Mouse (Mus musculus) limb, embryonic 10.5 days (tissue): ENCODE results near the gene 2410004P03Rik. TPM values are rescaled to one million over a fixed set of nuclear protein-coding genes. Genes with fewer than 3 reads are reported as not detected.

ENCODE experiments used
- DNase-seq: peaks from one replicate; pipeline ENCODE4 v3.0.0-alpha.2; 2017; ENCODE audit warnings: low spot score
- H3K27ac ChIP-seq: fragments of 300-500 bp; sonication (generic); 2 replicates; pipeline ENCODE4 v1.5.1; 2016; ENCODE audit warnings: mild to moderate bottlenecking
- H3K27me3 ChIP-seq: fragments of 300-500 bp; sonication (generic); 2 replicates; pipeline ENCODE4 v1.6.1; 2016; ENCODE audit warnings: low read depth, mild to moderate bottlenecking; ENCODE audit not compliant: poor library complexity, severe bottlenecking
- H3K36me3 ChIP-seq: fragments of 300-500 bp; sonication (generic); 2 replicates; pipeline ENCODE4 v1.6.1; 2016; ENCODE audit warnings: mild to moderate bottlenecking, moderate library complexity
- H3K4me1 ChIP-seq: fragments of 300-500 bp; sonication (generic); 2 replicates; pipeline ENCODE4 v1.6.1; 2016
- H3K4me3 ChIP-seq: fragments of 300-500 bp; sonication (generic); 2 replicates; pipeline ENCODE4 v1.5.1; 2016; ENCODE audit warnings: mild to moderate bottlenecking, moderate library complexity
- H3K9me3 ChIP-seq: fragments of 300-500 bp; sonication (generic); replicated peaks from 2 replicates; pipeline ENCODE4 v1.6.1; 2016; ENCODE audit warnings: mild to moderate bottlenecking
- WGBS: fragments of 180-500 bp; shearing (Covaris S2); methylation state at CpG from one replicate; pipeline ENCODE4 v1.1.7; 2016; 5-methylcytosine and 5-hydroxymethylcytosine counted together
- polyA plus RNA-seq: library from polyadenylated mRNA; unstranded; fragments of >200 nt; fragmentation: Nextera tagmentation; extraction: Ambion mirVana; gene quantifications from 2 replicates; pipeline ENCODE4 v1.2.1, GENCODE M21; 2016

The 2410004P03Rik gene
- polyA plus RNA-seq, result 0.84 and 1.2 TPM in 2 replicates

- H3K27me3 ChIP-seq, result peaks cover 7% of the 10 kb centered on the region; the same call in 1 of the 2 replicates
- H3K4me1 ChIP-seq, result peaks cover 10% of the 10 kb centered on the region
- H3K36me3 ChIP-seq, result no peaks in the 10 kb centered on the region
- peak within 1 kb of the TSS; percentile 54 for H3K4me3 ChIP-seq
- 7% methylated on average over 29 of the region's 29 CpGs for WGBS
- no peaks in the 10 kb centered on the region for H3K9me3 ChIP-seq
- peak within 1 kb of the TSS; percentile 61 for H3K27ac ChIP-seq
- peak; percentile 89 for DNase-seq
Measured at GRCm38 (mm10) chr12:17011100-17011870, at the start of gene 2410004P03Rik. Gene 2410004P03Rik (minus strand): TSS chr12:17011727.

GRCm38 (mm10) chr12:17061183-17061722, 49.7 kb upstream of the 2410004P03Rik start:
- Histone ChIP-seq H3K9me3 (no peaks in the 10 kb centered on the region), H3K27me3 (peaks cover 20% of the 10 kb centered on the region; the same call in 1 of the 2 replicates), H3K36me3 (no peaks in the 10 kb centered on the region), H3K4me1 (peaks cover 28% of the 10 kb centered on the region), H3K27ac (no peak overlapping the region), H3K4me3 (no peak overlapping the region)
- 24% methylated on average over 7 of the region's 7 CpGs for WGBS
- peak; percentile 42 for DNase-seq

GRCm38 (mm10) chr12:17058490-17058889, 47.0 kb upstream of the 2410004P03Rik start:
- Histone ChIP-seq H3K4me1 (peaks cover 28% of the 10 kb centered on the region), H3K9me3 (no peaks in the 10 kb centered on the region), H3K4me3 (no peak overlapping the region), H3K36me3 (no peaks in the 10 kb centered on the region), H3K27me3 (peaks cover 13% of the 10 kb centered on the region; the same call in 1 of the 2 replicates), H3K27ac (no peak overlapping the region)
- 82% methylated on average over 10 of the region's 10 CpGs for WGBS
- no peak for DNase-seq

GRCm38 (mm10) chr12:17057110-17057509, 45.6 kb upstream of the 2410004P03Rik start:
- H3K36me3 ChIP-seq, result no peaks in the 10 kb centered on the region
- H3K4me3 ChIP-seq, result no peak overlapping the region
- peaks cover 1% of the 10 kb centered on the region; the same call in 1 of the 2 replicates for H3K27me3 ChIP-seq
- H3K27ac ChIP-seq, result no peak overlapping the region
- H3K4me1 ChIP-seq, result peaks cover 17% of the 10 kb centered on the region
- WGBS, result 87% methylated on average over 8 of the region's 8 CpGs
- DNase-seq, result no peak
- H3K9me3 ChIP-seq, result no peaks in the 10 kb centered on the region

GRCm38 (mm10) chr12:17055766-17056165, 44.2 kb upstream of the 2410004P03Rik start:
- Histone ChIP-seq H3K27me3 (no peaks in the 10 kb centered on the region), H3K4me1 (peaks cover 3% of the 10 kb centered on the region), H3K27ac (no peak overlapping the region), H3K9me3 (no peaks in the 10 kb centered on the region), H3K36me3 (no peaks in the 10 kb centered on the region), H3K4me3 (no peak overlapping the region)
- 93% methylated on average over 4 of the region's 4 CpGs for WGBS
- no peak for DNase-seq

GRCm38 (mm10) chr12:17054691-17055090, 43.2 kb upstream of the 2410004P03Rik start:
- H3K27me3 ChIP-seq, result no peaks in the 10 kb centered on the region
- no peak for DNase-seq
- no peaks in the 10 kb centered on the region for H3K36me3 ChIP-seq
- H3K9me3 ChIP-seq, result no peaks in the 10 kb centered on the region
- H3K27ac ChIP-seq, result no peak overlapping the region
- no peak overlapping the region for H3K4me3 ChIP-seq
- WGBS, result 50% methylated on average over 4 of the region's 4 CpGs
- no peaks in the 10 kb centered on the region for H3K4me1 ChIP-seq

GRCm38 (mm10) chr12:17052673-17053072, 41.1 kb upstream of the 2410004P03Rik start:
- Histone ChIP-seq H3K27ac (no peak overlapping the region), H3K36me3 (no peaks in the 10 kb centered on the region), H3K27me3 (no peaks in the 10 kb centered on the region), H3K4me1 (no peaks in the 10 kb centered on the region), H3K9me3 (no peaks in the 10 kb centered on the region), H3K4me3 (no peak overlapping the region)
- no peak for DNase-seq
- 86% methylated on average over 2 of the region's 2 CpGs for WGBS

- Histone ChIP-seq H3K4me1 (no peaks in the 10 kb centered on the region), H3K9me3 (no peaks in the 10 kb centered on the region), H3K36me3 (no peaks in the 10 kb centered on the region), H3K27ac (no peak overlapping the region), H3K4me3 (no peak overlapping the region), H3K27me3 (no peaks in the 10 kb centered on the region)
- WGBS, result 57% methylated on average over 4 of the region's 4 CpGs
- DNase-seq, result no peak
Measured at GRCm38 (mm10) chr12:17051057-17051456, 39.5 kb upstream of the 2410004P03Rik start.

GRCm38 (mm10) chr12:17049796-17050195, 38.3 kb upstream of the 2410004P03Rik start:
- no peaks in the 10 kb centered on the region for H3K36me3 ChIP-seq
- no peak overlapping the region for H3K27ac ChIP-seq
- no peak for DNase-seq
- no peaks in the 10 kb centered on the region for H3K4me1 ChIP-seq
- no peak overlapping the region for H3K4me3 ChIP-seq
- no peaks in the 10 kb centered on the region for H3K9me3 ChIP-seq
- no peaks in the 10 kb centered on the region for H3K27me3 ChIP-seq
- 91% methylated on average over 1 of the region's 1 CpGs for WGBS

GRCm38 (mm10) chr12:17048979-17049612, 37.6 kb upstream of the 2410004P03Rik start:
- no peak for DNase-seq
- Histone ChIP-seq H3K27me3 (no peaks in the 10 kb centered on the region), H3K4me1 (no peaks in the 10 kb centered on the region), H3K36me3 (no peaks in the 10 kb centered on the region), H3K9me3 (no peaks in the 10 kb centered on the region), H3K4me3 (no peak overlapping the region), H3K27ac (no peak overlapping the region)
- 69% methylated on average over 7 of the region's 7 CpGs for WGBS

- H3K36me3 ChIP-seq, result no peaks in the 10 kb centered on the region
Measured at GRCm38 (mm10) chr12:17043311-17043710, 31.8 kb upstream of the 2410004P03Rik start.

GRCm38 (mm10) chr12:17040567-17040966, 29.0 kb upstream of the 2410004P03Rik start:
- peaks cover 8% of the 10 kb centered on the region for H3K4me1 ChIP-seq
- no peaks in the 10 kb centered on the region for H3K27me3 ChIP-seq
- no peak overlapping the region for H3K27ac ChIP-seq
- H3K4me3 ChIP-seq, result no peak overlapping the region
- no peaks in the 10 kb centered on the region for H3K9me3 ChIP-seq
- 60% methylated on average over 1 of the region's 1 CpGs for WGBS
- no peaks in the 10 kb centered on the region for H3K36me3 ChIP-seq
- no peak for DNase-seq

More at GRCm38 (mm10) chr12:17043311-17043710, 31.8 kb upstream of the 2410004P03Rik start:
- WGBS, result 39% methylated on average over 5 of the region's 5 CpGs
- no peaks in the 10 kb centered on the region for H3K27me3 ChIP-seq
- H3K27ac ChIP-seq, result no peak overlapping the region
- no peak for DNase-seq
- H3K9me3 ChIP-seq, result no peaks in the 10 kb centered on the region
- no peaks in the 10 kb centered on the region for H3K4me1 ChIP-seq
- no peak overlapping the region for H3K4me3 ChIP-seq

- no peaks in the 10 kb centered on the region for H3K27me3 ChIP-seq
- no peak for DNase-seq
- H3K36me3 ChIP-seq, result no peaks in the 10 kb centered on the region
- H3K9me3 ChIP-seq, result no peaks in the 10 kb centered on the region
- H3K4me3 ChIP-seq, result no peak overlapping the region
- WGBS, result 84% methylated on average over 2 of the region's 2 CpGs
- H3K4me1 ChIP-seq, result peaks cover 8% of the 10 kb centered on the region
- H3K27ac ChIP-seq, result no peak overlapping the region
Measured at GRCm38 (mm10) chr12:17039415-17039814, 27.9 kb upstream of the 2410004P03Rik start.
